Mouse (Mus musculus) heart, postnatal 0 days (tissue): ENCODE measurements around the gene Dnm1l. TPM values are rescaled to one million over a fixed set of nuclear protein-coding genes. Genes with fewer than 3 reads are reported as not detected.
"Not testable (repeated sequence)": the region's sequence is repeated elsewhere in the genome, so short reads cannot be mapped to it uniquely, and the experiment has no call there.

Source experiments
- ATAC-seq: fragments of 200-750 bp; cut with Nextera tagmentation; 2 replicates; pipeline ENCODE4 v1.8.0; 2017; ENCODE audit warnings: low read depth, moderate number of reproducible peaks, moderate library complexity; ENCODE audit not compliant: insufficient read depth
- DNase-seq: peaks from one replicate; pipeline ENCODE4 v3.0.0-alpha.2; 2016; ENCODE audit warnings: low spot score
- H3K27ac ChIP-seq: fragments of 300-500 bp; sonication (generic); 2 replicates; pipeline ENCODE4 v1.5.1; 2014; ENCODE audit warnings: low read depth, mild to moderate bottlenecking
- H3K27me3 ChIP-seq: fragments of 300-500 bp; sonication (generic); 2 replicates; pipeline ENCODE4 v1.6.1; 2014; ENCODE audit warnings: low read length, mixed read lengths; ENCODE audit not compliant: control insufficient read depth, insufficient read depth
- H3K36me3 ChIP-seq: fragments of 300-500 bp; sonication (generic); replicated peaks from 2 replicates; pipeline ENCODE4 v1.6.1; 2014; ENCODE audit warnings: low read length, mixed read lengths; ENCODE audit not compliant: control insufficient read depth, insufficient read depth
- H3K4me1 ChIP-seq: fragments of 300-500 bp; sonication (generic); 2 replicates; pipeline ENCODE4 v1.6.1; 2014; ENCODE audit warnings: antibody characterized with exemption; ENCODE audit not compliant: control insufficient read depth, insufficient read depth
- H3K4me2 ChIP-seq: fragments of 300-500 bp; sonication (generic); 2 replicates; pipeline ENCODE4 v1.6.1; 2014; ENCODE audit warnings: low read depth, mild to moderate bottlenecking, low read length, moderate library complexity
- H3K4me3 ChIP-seq: fragments of 300-500 bp; sonication (generic); 2 replicates; pipeline ENCODE4 v1.5.1; 2014; ENCODE audit warnings: low read depth, low read length
- H3K9ac ChIP-seq: fragments of 300-500 bp; sonication (generic); replicated peaks from 2 replicates; pipeline ENCODE4 v1.6.1; 2014; ENCODE audit warnings: low read depth, low read length, mixed read lengths
- H3K9me3 ChIP-seq: fragments of 300-500 bp; sonication (generic); replicated peaks from 2 replicates; pipeline ENCODE4 v1.6.1; 2016; ENCODE audit warnings: low read length; ENCODE audit not compliant: control insufficient read depth
- CTCF ChIP-seq: IDR thresholded peaks from 2 replicates; pipeline ENCODE4 v1.5.1; 2016; ENCODE audit warnings: antibody characterized with exemption, control low read depth, low read depth
- EP300 ChIP-seq: IDR thresholded peaks from 2 replicates; pipeline ENCODE4 v1.6.1; 2016; ENCODE audit warnings: antibody characterized with exemption, low read depth
- WGBS: fragments of 180-500 bp; shearing (Covaris S2); extraction: QIAGEN DNeasy Blood & Tissue Kit; methylation state at CpG from one replicate; pipeline ENCODE4 v1.1.7; 2014; 5-methylcytosine and 5-hydroxymethylcytosine counted together
- polyA plus RNA-seq: library from polyadenylated mRNA; unstranded; fragments of >200 nt; fragmentation: Nextera tagmentation; extraction: Ambion mirVana; gene quantifications from 2 replicates; pipeline ENCODE4 v1.2.1, GENCODE M21; 2015
- total RNA-seq: library from RNA; depleted of rRNA; stranded (reverse); fragments of >200 nt; gene quantifications from 2 replicates; pipeline ENCODE4 v1.2.3, GENCODE M21; 2014; ENCODE audit warnings: low replicate concordance; rRNA removed

The Dnm1l gene
- total RNA-seq (49.6 and 55.3 TPM in 2 replicates), polyA plus RNA-seq (64.6 and 66.1 TPM in 2 replicates)

- peak; percentile 88 for DNase-seq
- Histone ChIP-seq H3K4me1 (peaks cover 11% of the 10 kb centered on the region), H3K36me3 (0 out of 2 replicates have a peak, but pooled peaks cover 2% of the 10 kb centered on the region), H3K9ac (peak within 1 kb of the TSS; percentile 75), H3K27me3 (no peaks in the 10 kb centered on the region), H3K4me3 (peak within 1 kb of the TSS; percentile 72), H3K9me3 (no peaks in the 10 kb centered on the region), H3K27ac (peak within 1 kb of the TSS; percentile 94), H3K4me2 (peak within 1 kb of the TSS; percentile 84)
- ATAC-seq, result peak; percentile 98
- 2% methylated on average over 55 of the region's 55 CpGs for WGBS
- peak; percentile 31; the same call in 1 of the 2 replicates for TF ChIP-seq CTCF
- TF ChIP-seq EP300, result 0 out of 2 replicates have a peak, but pooled peaks have one; percentile 25
Measured at GRCm38 (mm10) chr16:16358481-16359100, at the start of gene Dnm1l. Dnm1l (minus strand) TSS chr16:16358959.

DNA sequence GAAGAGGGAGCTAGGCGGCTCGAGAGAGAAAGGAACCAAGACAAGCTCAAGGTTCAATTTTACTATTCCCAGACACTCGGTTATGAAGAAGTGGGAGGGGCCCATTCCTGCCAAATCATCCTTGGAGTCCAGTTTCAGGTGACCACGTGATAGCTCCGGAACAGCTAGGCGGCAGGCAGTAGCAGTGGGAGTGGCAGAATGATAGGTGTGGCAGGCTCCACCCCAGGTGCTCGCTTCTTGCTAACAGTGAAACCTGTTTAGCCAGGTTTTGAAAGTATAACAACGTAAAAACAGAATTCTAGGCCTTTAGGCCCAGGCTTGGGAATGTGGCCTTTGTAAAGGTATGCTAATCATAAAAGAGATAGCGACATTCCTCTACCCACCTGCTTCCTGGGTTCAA lies 8.5 kb upstream of the Dnm1l start:
- not testable (repeated sequence) for H3K4me1 ChIP-seq, DNase-seq, H3K9ac ChIP-seq, ATAC-seq, H3K36me3 ChIP-seq, H3K4me3 ChIP-seq, H3K4me2 ChIP-seq, H3K9me3 ChIP-seq, H3K27ac ChIP-seq, H3K27me3 ChIP-seq
- 65% methylated on average over 8 of the region's 9 CpGs for WGBS

DNA sequence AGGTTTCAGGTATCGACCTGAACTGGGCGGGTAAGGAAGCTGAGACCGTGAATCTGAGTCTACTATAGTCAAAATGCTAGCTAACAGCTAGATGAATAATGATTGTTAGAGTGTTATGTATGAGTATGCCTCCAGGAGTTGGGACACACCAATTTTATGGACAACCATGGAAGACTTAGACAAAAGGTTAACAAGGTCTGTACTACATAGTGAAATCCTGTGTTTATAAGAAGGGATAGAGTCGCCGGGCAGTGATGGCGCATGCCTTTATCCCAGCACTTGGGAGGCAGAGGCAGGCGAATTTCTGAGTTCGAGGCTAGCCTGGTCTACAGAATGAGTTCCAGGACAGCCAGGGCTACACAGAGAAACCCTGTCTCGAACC lies 333 bp upstream of the Dnm1l start:
- not testable (repeated sequence) for ATAC-seq
- Histone ChIP-seq H3K9ac (peak overlapping the region; percentile 75; the same call in 1 of the 2 replicates), H3K27ac (peak overlapping the region; percentile 94; the same call in 1 of the 2 replicates)

GRCm38 (mm10) chr16:16357908-16358307 lies 851 bp downstream of the Dnm1l start:
- 5% methylated on average over 6 of the region's 6 CpGs for WGBS
- TF ChIP-seq EP300 (no peak), CTCF (no peak; the same call in none of the 2 replicates)
- Histone ChIP-seq H3K4me3 (peak overlapping the region; percentile 72), H3K9me3 (no peaks in the 10 kb centered on the region; the same call in 1 of the 2 replicates), H3K36me3 (0 out of 2 replicates have a peak, but pooled peaks cover 3% of the 10 kb centered on the region), H3K27ac (peak overlapping the region; percentile 94), H3K9ac (peak overlapping the region; percentile 75), H3K4me1 (peaks cover 11% of the 10 kb centered on the region), H3K27me3 (no peaks in the 10 kb centered on the region), H3K4me2 (peak overlapping the region; percentile 84)
- ATAC-seq (no peak), DNase-seq (no peak)

More for the DNA sequence above, 333 bp upstream of the Dnm1l start:
- not testable (repeated sequence) for H3K36me3 ChIP-seq, DNase-seq, H3K9me3 ChIP-seq, H3K27me3 ChIP-seq
- Histone ChIP-seq H3K4me1 (peaks cover 11% of the 10 kb centered on the region), H3K4me3 (peak overlapping the region; percentile 72), H3K4me2 (peak overlapping the region; percentile 84)
- 48% methylated on average over 9 of the region's 9 CpGs for WGBS

DNA sequence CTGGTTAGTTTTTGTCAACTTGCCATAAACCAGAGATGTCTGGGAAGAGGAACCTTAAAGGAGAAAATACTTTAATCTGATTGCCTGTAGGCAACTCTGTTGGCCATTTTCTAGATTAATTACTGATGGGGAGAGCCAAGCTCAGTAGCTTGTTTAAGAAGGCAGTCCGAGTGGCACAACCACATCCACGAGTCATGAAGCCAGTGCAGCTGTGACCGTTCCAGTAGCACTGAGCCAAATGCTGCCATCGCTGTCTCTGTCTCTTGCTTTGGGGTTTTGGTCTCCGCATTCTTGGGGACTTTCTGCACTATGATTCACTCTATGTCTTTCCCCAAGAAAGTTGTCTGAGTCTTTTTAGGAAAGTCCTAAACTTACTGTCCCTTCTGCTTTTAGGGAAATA lies 12.3 kb downstream of the Dnm1l start:
- no peaks in the 10 kb centered on the region; the same call in 1 of the 2 replicates for H3K4me1 ChIP-seq
- H3K36me3 ChIP-seq, result peaks cover 7% of the 10 kb centered on the region
- no peaks in the 10 kb centered on the region for H3K27me3 ChIP-seq
- no peak overlapping the region for H3K4me3 ChIP-seq
- no peak overlapping the region for H3K4me2 ChIP-seq
- H3K27ac ChIP-seq, result no peak overlapping the region
- no peaks in the 10 kb centered on the region for H3K9me3 ChIP-seq
- no peak overlapping the region for H3K9ac ChIP-seq
- DNase-seq, result no peak
- WGBS, result 87% methylated on average over 5 of the region's 5 CpGs
- no peak for TF ChIP-seq EP300
- TF ChIP-seq CTCF, result no peak
- ATAC-seq, result no peak
